Mouse (Mus musculus) neural tube, embryonic 14.5 days (tissue): ENCODE results near the gene Nxph1. TPM values are rescaled to one million over a fixed set of nuclear protein-coding genes. Genes with fewer than 3 reads are reported as not detected.

Source experiments
- ATAC-seq: fragments of 200-750 bp; cut with Nextera tagmentation; 2 replicates; pipeline ENCODE4 v1.8.0; 2017; ENCODE audit warnings: low read depth, mild to moderate bottlenecking, moderate TSS enrichment, moderate library complexity
- H3K27ac ChIP-seq: fragments of 300-500 bp; sonication (generic); 2 replicates; pipeline ENCODE4 v1.5.1; 2014; ENCODE audit warnings: low read depth, mild to moderate bottlenecking, control low read depth, low read length, moderate library complexity, mixed read lengths
- H3K27me3 ChIP-seq: fragments of 300-500 bp; sonication (generic); 2 replicates; pipeline ENCODE4 v1.6.1; 2014; ENCODE audit warnings: low read length; ENCODE audit not compliant: control insufficient read depth, insufficient read depth
- H3K36me3 ChIP-seq: fragments of 300-500 bp; sonication (generic); 2 replicates; pipeline ENCODE4 v1.6.1; 2014; ENCODE audit warnings: low read length, mixed read lengths; ENCODE audit not compliant: control insufficient read depth, insufficient read depth
- H3K4me1 ChIP-seq: fragments of 300-500 bp; sonication (generic); 2 replicates; pipeline ENCODE4 v1.6.1; 2014; ENCODE audit warnings: low read length; ENCODE audit not compliant: control insufficient read depth, insufficient read depth
- H3K4me2 ChIP-seq: fragments of 300-500 bp; sonication (generic); 2 replicates; pipeline ENCODE4 v1.6.1; 2014; ENCODE audit warnings: mild to moderate bottlenecking, low read depth, low read length, control low read depth
- H3K4me3 ChIP-seq: fragments of 300-500 bp; sonication (generic); 2 replicates; pipeline ENCODE4 v1.5.1; 2014; ENCODE audit warnings: low read depth, low read length, control low read depth, mixed read lengths
- H3K9ac ChIP-seq: fragments of 300-500 bp; sonication (generic); replicated peaks from 2 replicates; pipeline ENCODE4 v1.6.1; 2014; ENCODE audit warnings: low read depth, mild to moderate bottlenecking, control low read depth, low read length, mixed read lengths
- H3K9me3 ChIP-seq: fragments of 300-500 bp; sonication (generic); 2 replicates; pipeline ENCODE4 v1.6.1; 2016; ENCODE audit warnings: low read length; ENCODE audit not compliant: control insufficient read depth
- WGBS: fragments of 180-500 bp; shearing (Covaris S2); extraction: QIAGEN DNeasy Blood & Tissue Kit; methylation state at CpG from one replicate; pipeline ENCODE4 v1.1.7; 2014; 5-methylcytosine and 5-hydroxymethylcytosine counted together
- polyA plus RNA-seq: library from polyadenylated mRNA; unstranded; fragments of >200 nt; fragmentation: Nextera tagmentation; extraction: Ambion mirVana; gene quantifications from 2 replicates; pipeline ENCODE4 v1.2.1, GENCODE M21; 2014

The Nxph1 gene
- polyA plus RNA-seq, 1 experiment from 2014 or later = 122 TPM

DNA sequence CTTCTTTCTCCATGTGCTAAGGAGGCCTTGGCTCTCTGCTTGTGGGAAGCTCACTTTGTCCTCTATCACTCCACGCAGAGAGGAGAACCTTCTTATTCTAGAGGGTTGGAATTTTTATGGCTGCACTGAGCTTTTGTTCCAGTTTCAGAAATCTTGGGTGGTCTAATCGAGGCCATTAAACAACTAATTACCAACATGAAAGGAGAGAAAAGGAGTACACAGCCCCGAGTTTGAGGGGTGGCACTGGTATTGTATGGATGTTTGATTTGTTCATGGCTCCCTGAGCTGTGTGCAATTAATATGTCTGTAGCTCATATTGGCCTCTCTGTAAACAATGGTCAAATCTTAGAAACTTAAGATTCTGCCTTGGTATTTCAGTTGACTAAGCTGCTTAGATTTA is 54.5 kb downstream of the Nxph1 start:
- H3K27ac ChIP-seq = no peak overlapping the region
- 3% methylated on average over 3 of the region's 3 CpGs for WGBS
- no peak overlapping the region for H3K9ac ChIP-seq
- no peak overlapping the region for H3K4me2 ChIP-seq
- no peak overlapping the region for H3K4me3 ChIP-seq
- H3K9me3 ChIP-seq = no peaks in the 10 kb centered on the region
- H3K4me1 ChIP-seq = no peaks in the 10 kb centered on the region
- H3K27me3 ChIP-seq = no peaks in the 10 kb centered on the region
- no peaks in the 10 kb centered on the region for H3K36me3 ChIP-seq
- no peak for ATAC-seq

DNA sequence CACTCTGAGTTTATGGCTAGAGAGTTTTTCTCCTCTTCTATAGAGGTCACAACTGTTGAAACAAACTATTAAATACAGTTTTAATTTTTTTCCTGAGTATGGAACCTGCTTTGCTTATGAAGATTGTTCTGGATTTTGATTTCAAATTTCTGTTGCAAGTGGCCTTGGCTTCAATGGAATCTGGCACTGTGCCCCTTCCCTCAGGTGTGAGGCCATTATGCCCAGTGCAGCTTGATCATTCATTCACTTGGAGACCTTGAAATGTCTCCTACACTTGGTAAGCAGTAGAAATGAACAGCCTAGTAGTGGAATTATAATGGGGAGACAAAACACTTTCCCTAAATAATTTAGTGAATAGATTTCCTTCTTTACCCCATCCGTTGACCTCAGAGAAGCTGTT is 78.4 kb downstream of the Nxph1 start:
- no peaks in the 10 kb centered on the region for H3K9me3 ChIP-seq
- H3K4me1 ChIP-seq = no peaks in the 10 kb centered on the region
- no peaks in the 10 kb centered on the region for H3K36me3 ChIP-seq
- 88% methylated on average over 1 of the region's 1 CpGs for WGBS
- H3K4me2 ChIP-seq = no peak overlapping the region
- ATAC-seq = no peak
- H3K4me3 ChIP-seq = no peak overlapping the region
- H3K9ac ChIP-seq = no peak overlapping the region
- H3K27ac ChIP-seq = no peak overlapping the region
- no peaks in the 10 kb centered on the region for H3K27me3 ChIP-seq

DNA sequence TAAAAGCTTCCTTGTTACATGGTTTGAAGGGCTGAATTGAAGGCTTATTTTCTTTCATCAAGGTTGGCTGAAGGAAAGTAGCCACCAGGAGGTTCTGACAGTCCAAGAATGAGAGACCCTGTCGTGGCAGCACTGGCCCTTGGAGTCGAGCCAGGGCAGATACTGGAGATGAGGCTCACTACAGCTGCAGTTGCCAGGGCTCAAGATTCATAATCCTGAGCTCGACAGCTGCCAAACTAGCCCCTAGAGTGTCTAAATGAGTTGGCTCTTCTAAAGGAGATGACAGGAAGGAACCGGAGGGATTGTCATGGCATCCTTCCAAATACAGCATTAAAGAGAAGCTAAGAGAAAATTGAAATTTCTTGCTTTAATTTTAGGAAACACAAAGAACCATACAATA is 78.9 kb downstream of the Nxph1 start:
- ATAC-seq = peak; percentile 75; the same call in 1 of the 2 replicates
- H3K9me3 ChIP-seq = no peaks in the 10 kb centered on the region
- H3K27me3 ChIP-seq = no peaks in the 10 kb centered on the region
- no peaks in the 10 kb centered on the region for H3K4me1 ChIP-seq
- H3K4me3 ChIP-seq = no peak overlapping the region
- 52% methylated on average over 4 of the region's 4 CpGs for WGBS
- H3K9ac ChIP-seq = no peak overlapping the region
- no peak overlapping the region for H3K4me2 ChIP-seq
- H3K27ac ChIP-seq = no peak overlapping the region
- no peaks in the 10 kb centered on the region for H3K36me3 ChIP-seq

DNA sequence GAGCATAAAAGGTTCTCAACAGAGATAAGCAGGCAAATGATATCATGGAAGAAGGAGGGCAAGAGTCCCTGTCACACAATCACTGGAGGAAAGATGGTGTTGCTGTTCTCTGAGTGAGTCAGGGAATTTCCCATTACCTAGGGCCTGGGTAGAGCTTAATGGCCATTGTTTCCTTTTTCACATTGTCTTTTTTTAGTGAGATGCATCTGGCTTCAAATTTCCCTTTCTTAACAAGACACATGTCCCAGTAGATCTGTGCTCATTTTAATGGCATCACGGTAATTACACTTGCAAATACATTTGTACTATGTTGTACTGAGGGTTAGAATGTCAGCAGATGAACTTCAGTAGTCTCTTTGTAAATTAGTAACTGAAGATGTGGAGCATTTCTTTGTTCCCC is 80.3 kb downstream of the Nxph1 start:
- Histone ChIP-seq H3K9me3 (no peaks in the 10 kb centered on the region), H3K4me1 (no peaks in the 10 kb centered on the region), H3K27me3 (no peaks in the 10 kb centered on the region), H3K36me3 (no peaks in the 10 kb centered on the region), H3K9ac (no peak overlapping the region), H3K27ac (no peak overlapping the region), H3K4me2 (no peak overlapping the region), H3K4me3 (no peak overlapping the region)
- WGBS = 65% methylated on average over 1 of the region's 1 CpGs
- ATAC-seq = no peak

DNA sequence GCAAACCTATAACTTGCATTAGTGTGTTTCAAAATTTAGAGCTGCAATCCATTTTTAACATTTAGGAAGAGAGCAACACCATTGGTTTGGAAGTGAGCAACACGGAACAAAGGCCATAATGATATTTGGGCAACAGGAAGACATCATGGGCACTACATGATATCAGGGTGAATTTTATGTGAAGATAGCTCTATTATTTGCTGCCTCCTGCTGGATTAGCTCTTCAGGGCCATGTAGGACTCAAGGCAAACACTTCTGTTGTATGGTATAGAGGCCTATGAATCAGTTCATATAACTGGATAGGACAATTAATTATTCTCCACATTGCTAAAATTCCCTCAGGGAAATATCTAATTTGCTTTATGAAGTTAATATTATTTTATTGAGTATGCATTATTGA is 91.1 kb downstream of the Nxph1 start:
- Histone ChIP-seq H3K4me3 (no peak overlapping the region), H3K9me3 (no peaks in the 10 kb centered on the region)
- ATAC-seq = no peak

DNA sequence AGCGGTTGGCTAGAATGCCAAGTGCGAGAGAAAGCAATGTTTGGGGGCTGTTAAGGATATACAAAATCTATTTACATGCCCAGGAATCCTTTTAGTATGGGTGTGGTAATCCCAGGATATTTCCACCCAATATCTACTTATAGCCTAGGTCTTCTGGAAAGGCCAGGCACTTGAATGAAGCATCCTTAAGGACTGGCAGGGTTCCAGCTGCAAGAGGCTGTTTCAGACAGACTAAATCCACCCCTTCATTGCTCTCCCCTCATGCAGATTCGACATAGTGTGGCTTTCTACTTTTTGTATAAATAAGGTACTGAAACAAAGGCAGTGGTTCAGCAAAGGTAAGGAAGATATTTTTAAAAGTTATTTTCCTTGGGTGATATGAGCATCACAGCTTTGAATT is 92.8 kb downstream of the Nxph1 start:
- no peak for ATAC-seq

More for the DNA sequence above, 91.1 kb downstream of the Nxph1 start:
- Histone ChIP-seq H3K36me3 (no peaks in the 10 kb centered on the region), H3K4me1 (no peaks in the 10 kb centered on the region), H3K4me2 (no peak overlapping the region), H3K9ac (no peak overlapping the region), H3K27ac (no peak overlapping the region), H3K27me3 (no peaks in the 10 kb centered on the region)
- WGBS = 92% methylated on average over 1 of the region's 1 CpGs

DNA sequence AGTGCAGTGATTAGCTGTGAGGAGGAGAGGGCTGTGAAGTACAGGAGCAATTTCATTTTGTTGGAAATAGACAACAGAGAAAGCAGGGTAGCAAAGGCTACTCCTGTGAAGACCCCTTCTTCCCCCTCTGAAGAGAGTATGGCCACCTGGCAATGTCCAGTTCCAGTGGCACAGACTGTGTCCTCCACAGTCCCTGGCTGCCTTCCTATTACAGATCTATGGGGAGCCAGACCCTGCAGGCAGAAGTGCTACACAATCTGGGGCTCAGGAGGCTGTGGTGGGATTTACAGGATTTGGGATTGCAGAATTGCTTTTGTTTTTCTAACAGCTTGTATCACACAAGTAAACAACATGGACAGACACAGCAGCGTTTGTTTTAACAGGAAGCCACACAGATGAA is 94.2 kb downstream of the Nxph1 start:
- 21% methylated on average over 1 of the region's 1 CpGs for WGBS
- no peak for ATAC-seq
- no peaks in the 10 kb centered on the region for H3K4me1 ChIP-seq
- no peak overlapping the region for H3K9ac ChIP-seq
- H3K9me3 ChIP-seq = no peaks in the 10 kb centered on the region
- H3K4me3 ChIP-seq = no peak overlapping the region
- no peak overlapping the region for H3K4me2 ChIP-seq
- no peaks in the 10 kb centered on the region for H3K36me3 ChIP-seq
- H3K27me3 ChIP-seq = no peaks in the 10 kb centered on the region
- no peak overlapping the region for H3K27ac ChIP-seq

More for the DNA sequence above, 92.8 kb downstream of the Nxph1 start:
- Histone ChIP-seq H3K36me3 (no peaks in the 10 kb centered on the region), H3K9me3 (no peaks in the 10 kb centered on the region), H3K9ac (no peak overlapping the region), H3K4me3 (no peak overlapping the region), H3K27me3 (no peaks in the 10 kb centered on the region), H3K4me2 (no peak overlapping the region), H3K4me1 (no peaks in the 10 kb centered on the region), H3K27ac (no peak overlapping the region)
- 83% methylated on average over 3 of the region's 3 CpGs for WGBS

DNA sequence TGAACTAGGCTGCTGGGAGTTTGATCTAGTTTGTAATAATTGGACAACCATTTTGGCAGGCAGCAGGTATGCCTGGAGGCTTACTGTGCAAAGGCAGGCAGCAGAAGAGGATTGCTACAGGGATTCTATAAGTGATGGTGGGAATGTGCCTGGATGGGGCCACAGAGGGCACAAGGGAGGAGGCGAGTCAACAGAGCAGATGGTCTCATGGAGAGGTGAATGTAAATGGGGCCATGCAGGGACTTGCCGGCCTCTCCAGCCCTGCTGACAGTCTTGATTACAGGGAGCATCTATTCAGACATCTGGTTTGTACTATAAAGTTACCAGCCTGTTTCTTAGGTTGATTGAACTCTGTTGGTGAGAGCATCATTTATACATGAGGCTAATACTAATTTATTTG is 98.6 kb downstream of the Nxph1 start:
- 27% methylated on average over 2 of the region's 2 CpGs for WGBS
- peak; percentile 15; the same call in 1 of the 2 replicates for ATAC-seq
- no peak overlapping the region for H3K4me2 ChIP-seq

DNA sequence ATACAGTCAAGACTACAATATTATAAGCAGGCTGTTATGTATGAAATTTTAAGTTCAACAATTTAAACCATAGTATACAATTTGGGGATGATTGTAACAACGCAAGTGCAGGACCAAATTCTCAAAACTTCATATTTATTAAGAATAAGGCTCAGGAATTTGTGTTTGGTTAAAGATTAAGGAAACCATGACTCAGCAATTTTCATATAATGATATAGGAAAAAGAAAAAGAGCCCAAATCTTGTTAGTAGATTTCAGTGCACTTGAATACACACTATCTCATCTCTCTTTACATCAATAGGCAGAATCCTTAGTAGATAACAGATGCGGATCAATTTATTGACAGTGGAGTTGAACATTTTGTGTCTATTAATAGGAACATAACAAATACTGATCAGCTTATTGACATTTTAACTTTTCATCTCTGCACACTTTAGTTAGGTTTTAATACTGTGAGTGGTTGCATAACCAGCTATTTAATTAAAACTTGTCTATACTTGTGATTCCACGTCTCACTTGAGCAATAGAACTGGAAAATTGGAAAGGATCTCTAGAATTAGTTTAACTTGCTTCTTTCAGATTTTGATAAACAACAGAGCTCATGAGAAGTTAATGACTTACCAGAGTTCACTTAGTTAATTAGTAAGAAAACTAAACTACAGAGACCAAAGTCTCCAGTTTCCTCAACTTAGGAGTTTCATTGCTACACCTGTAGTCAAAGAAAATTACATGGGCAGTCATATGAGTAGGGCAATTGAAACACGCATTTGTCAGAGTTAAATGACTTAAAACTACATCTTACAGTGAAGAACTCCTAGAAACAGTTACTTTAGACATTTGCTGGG is 113.3 kb downstream of the Nxph1 start:
- no peak for ATAC-seq
- no peak overlapping the region for H3K4me2 ChIP-seq
- H3K9ac ChIP-seq = no peak overlapping the region
- no peaks in the 10 kb centered on the region for H3K27me3 ChIP-seq
- 0 out of 2 replicates have a peak, but pooled peaks cover 3% of the 10 kb centered on the region for H3K4me1 ChIP-seq
- H3K4me3 ChIP-seq = no peak overlapping the region
- 92% methylated on average over 4 of the region's 4 CpGs for WGBS
- no peaks in the 10 kb centered on the region for H3K36me3 ChIP-seq
- no peaks in the 10 kb centered on the region for H3K9me3 ChIP-seq
- no peak overlapping the region for H3K27ac ChIP-seq

More for the DNA sequence above, 98.6 kb downstream of the Nxph1 start:
- Histone ChIP-seq H3K36me3 (no peaks in the 10 kb centered on the region), H3K9me3 (no peaks in the 10 kb centered on the region), H3K9ac (no peak overlapping the region), H3K27ac (no peak overlapping the region), H3K4me1 (no peaks in the 10 kb centered on the region), H3K27me3 (no peaks in the 10 kb centered on the region), H3K4me3 (no peak overlapping the region)
